Mouse (Mus musculus) lung, postnatal 0 days (tissue): ENCODE results near the gene Inpp5a.

Experiments used
- CTCF ChIP-seq: IDR thresholded peaks from 2 replicates; pipeline ENCODE4 v1.5.1; 2016; ENCODE audit warnings: antibody characterized with exemption, mild to moderate bottlenecking
- EP300 ChIP-seq: IDR thresholded peaks from 2 replicates; pipeline ENCODE4 v1.6.1; 2016; ENCODE audit warnings: antibody characterized with exemption, mild to moderate bottlenecking, control low read depth

GRCm38 (mm10) chr7:139413400-139413799 lies 24.5 kb downstream of the Inpp5a start:
- peak; percentile 40 for TF ChIP-seq CTCF
- no peak for TF ChIP-seq EP300
